Mouse (Mus musculus) adrenal gland, postnatal 4 days (tissue): ENCODE results near the gene Capn8. TPM values are rescaled to one million over a fixed set of nuclear protein-coding genes. Genes with fewer than 3 reads are reported as not detected.

ENCODE experiments used
- DNase-seq, 2 experiments: peaks; one replicate each; pipeline ENCODE4 v3.0.0; 2021 to 2022; ENCODE audit warnings: low spot score in 2 of 2, mixed read lengths in 2 of 2
- total RNA-seq, 2 experiments: library from RNA; stranded (reverse); gene quantifications; 2 replicates each; pipeline ENCODE4 v1.2.3; 2021

The Capn8 gene
- total RNA-seq, 2 experiments from 2014 or later, result 0.11 TPM; not detected in 1

DNA sequence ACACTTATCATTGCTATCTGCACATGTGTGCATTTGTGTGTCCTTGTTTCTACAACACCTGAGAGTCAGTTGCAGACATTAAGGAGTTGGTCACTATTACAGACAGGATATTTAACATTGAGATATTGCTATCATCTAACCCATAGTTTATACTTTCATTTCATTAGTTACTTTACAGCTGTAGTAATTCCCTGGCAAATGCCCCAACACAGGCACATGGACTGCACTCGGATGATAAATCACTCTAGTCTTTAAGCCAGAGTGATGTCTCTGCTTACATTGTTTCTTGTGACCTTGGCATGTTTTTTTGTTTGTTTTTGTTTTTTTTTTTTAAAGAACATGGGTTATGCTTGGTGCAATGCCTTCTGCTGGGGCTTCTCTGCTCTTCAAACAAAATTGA, 20.9 kb upstream of the Capn8 start:
- DNase-seq, result no peak

DNA sequence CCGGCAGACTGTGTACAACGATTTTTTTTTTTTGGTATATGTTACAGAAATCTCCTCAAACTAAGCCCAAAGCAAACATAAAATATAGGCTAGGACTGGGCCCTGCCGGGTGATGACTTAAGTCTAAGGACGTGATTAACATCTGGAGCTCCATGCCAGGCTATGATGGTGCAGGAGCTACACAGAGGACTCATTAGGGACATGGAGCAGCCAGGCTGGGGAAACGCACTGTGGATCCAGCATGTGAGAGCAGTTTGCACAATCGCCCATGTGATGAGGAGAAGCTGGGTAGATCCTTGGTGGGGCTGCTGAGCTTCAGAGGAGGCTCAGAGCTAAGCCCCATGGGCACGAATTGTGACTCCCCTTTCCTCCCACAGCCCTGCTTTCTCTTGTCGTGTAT, 14.0 kb upstream of the Capn8 start:
- no peak for DNase-seq

DNA sequence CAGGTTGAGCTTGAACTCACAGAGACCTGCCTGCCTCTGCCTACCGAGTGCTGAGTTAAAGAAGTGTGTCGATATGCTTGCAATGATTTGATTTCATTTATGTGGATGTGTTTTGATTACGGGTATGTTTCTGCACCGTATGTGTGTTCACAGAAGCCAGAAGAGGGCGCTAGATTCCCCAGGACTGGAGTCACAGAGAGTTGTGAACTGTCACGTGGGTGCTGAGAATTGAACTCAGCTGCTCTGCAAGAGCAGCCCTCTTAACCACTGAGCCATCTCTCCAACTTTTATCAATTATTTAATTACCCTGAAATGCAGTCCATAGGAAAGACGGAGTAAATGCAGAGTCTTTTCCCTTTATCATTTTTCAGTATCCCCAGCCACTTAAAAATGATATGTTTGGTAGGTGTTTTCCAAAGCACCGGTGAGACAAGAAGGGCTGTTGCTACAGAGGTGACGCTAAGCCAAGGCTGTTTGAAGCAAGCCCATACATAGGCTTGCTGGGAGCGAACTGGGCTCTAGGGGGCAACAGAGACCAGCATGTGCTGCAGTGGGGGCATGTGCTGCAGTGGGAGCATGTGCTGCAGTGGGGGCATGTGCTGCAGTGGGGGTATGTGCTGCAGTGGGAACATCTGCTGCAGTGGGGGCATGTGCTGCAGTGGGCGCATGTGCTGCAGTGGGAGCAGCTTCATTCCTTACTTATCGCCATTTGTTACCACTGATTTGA, 11.0 kb upstream of the Capn8 start:
- peak in 1 of 2 experiments; percentile 28 for DNase-seq

GRCm38 (mm10) chr1:182558271-182558670, 6.5 kb upstream of the Capn8 start:
- DNase-seq, result no peak

GRCm38 (mm10) chr1:182559530-182559929, 5.3 kb upstream of the Capn8 start:
- DNase-seq, result no peak

DNA sequence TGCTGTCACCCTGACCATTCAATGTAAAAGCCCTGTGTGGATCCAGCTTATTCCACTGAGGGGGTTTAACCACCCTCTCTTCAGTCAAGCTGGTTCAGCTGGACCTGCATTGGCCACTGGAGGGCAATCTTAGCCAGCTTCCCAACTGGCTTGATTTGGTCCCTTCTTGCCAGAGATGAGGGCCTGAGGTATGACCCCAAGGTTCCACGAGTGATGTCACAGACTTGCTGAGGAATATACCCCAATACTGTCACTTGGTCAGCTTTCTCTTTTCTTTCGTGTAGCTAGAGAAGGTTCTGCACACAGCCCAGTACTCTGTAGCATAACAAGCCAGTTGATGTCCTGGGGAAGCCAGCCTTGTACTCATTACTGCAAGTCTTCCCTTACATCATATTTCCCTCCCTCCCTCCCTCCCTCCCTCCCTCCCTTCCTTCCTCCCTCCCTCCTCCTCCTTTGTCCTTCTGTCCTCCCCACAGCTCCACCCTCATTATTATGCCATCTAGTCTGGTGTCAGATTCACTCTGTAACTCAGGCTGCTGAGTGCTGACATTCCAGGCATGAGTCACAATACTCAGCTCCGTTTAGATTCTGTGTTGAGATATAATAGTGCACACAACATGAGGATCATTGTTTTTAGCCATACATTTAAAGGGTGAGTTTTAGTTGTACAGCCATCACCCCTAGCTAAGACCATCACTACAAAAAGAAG, 4.3 kb upstream of the Capn8 start:
- peak in 1 of 2 experiments; percentile 25 for DNase-seq

DNA sequence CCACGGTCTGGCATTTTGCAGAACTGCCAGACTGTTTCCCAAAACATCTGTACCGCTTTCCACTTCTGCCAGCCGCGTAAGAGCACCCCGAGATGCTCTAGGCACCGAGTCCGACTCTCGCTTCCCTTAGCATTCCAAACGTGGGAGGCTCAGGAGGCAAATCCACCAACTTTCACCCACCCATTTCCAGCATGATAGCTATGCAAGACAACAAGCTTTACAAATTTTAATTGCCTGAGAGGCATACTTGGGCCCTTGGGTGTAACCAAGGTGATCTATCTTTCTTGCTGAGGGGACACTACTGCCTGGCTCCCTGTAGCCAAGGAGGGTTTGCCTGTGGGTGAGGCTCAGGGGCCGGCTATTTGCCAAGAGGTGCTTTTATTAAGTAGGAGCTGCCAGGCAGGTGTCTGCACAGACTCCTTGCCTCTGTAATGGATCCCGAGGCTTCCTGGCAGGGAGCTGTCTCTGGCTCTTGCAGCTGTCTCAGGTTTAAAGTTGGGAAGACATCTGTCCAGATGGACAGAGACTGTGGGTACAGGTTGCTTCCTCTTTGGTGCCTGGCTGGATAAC, 2.8 kb upstream of the Capn8 start:
- no peak for DNase-seq

GRCm38 (mm10) chr1:182562576-182563370, 2.0 kb upstream of the Capn8 start:
- DNase-seq, result no peak

DNA sequence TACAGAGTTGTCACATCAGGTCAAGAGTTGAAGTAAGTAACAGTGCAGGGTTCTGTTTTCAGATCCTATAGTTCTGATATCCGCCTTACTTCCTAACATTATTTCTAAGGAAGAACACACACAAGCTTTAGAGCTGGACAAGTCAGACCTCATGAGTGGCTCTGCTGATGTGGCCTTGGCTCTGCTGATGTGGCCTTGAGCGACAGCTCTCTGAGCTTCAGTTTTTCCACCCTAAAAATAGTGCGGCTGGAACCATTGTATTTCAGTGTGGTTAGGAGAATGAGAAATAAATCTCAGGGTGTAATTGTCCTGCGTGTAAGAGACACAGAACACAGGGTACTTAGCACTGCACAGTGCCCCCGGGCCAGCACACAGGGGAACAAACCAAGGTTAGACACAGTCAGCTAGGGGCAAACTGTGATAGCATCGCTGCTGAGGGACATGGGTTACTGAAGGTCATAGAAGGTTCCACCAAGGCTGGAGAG, 586 bp downstream of the Capn8 start:
- DNase-seq, result no peak

DNA sequence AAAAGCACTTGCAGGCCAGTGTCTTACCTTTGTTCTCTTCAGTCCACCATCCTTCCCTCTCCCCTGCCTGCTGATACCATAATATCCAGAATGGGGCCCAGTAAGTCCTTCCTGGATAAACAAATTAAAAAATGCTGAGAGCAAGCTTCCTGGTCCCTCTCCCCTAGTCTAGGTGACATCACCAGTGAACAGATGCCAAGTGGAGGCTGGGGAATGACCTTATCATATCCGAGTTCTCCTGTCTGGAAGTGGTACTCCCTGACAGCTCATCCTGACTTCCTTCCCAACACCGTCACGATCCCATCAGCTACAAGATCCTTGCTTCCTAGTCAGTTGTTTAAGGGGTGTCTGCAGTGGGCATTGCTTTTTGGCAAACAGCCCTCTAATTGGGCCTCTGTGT, 6.3 kb downstream of the Capn8 start:
- DNase-seq, result no peak

DNA sequence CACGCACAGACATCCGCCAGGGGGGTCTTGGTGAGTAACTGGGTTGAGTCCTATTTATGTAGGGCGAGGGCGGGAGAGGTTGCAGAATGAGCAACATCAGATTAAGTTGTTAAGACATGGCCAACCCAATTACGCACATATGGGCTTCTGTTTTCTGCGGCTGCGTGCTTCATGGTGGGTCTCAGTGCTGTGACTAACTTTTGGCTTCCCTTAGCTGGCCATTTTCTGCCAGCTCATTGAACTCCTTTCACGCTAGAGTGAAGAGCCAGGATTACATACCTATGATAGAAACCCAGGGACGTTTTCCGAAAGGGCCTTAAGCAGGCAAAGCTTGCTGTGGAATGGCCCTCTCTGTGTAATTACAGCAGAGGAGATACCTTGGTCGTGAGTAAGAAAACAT, 7.2 kb downstream of the Capn8 start:
- DNase-seq, result no peak

- no peak for DNase-seq
Observed at GRCm38 (mm10) chr1:182573856-182574665, 9.3 kb downstream of the Capn8 start.

DNA sequence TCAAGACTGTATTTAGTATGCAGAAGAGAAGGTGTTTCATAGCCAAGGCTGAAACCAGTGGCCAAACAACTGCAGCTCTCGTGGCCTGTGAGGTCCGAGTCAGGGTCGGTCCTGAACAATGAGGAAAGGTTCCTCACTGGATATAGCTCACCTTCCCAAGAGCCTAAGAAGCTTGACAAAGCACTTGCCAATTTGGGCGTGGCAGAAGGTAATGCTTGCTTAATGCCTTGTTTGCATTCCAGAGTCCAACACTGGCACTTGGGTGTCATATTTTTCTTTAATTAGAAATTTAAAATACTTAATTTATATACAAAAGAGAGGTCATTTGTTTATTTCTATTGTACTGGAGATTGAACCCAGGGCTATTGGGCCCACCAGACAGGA, 9.9 kb downstream of the Capn8 start:
- DNase-seq, result no peak

- DNase-seq, result no peak
Observed at GRCm38 (mm10) chr1:182584169-182584568, 19.4 kb downstream of the Capn8 start.

DNA sequence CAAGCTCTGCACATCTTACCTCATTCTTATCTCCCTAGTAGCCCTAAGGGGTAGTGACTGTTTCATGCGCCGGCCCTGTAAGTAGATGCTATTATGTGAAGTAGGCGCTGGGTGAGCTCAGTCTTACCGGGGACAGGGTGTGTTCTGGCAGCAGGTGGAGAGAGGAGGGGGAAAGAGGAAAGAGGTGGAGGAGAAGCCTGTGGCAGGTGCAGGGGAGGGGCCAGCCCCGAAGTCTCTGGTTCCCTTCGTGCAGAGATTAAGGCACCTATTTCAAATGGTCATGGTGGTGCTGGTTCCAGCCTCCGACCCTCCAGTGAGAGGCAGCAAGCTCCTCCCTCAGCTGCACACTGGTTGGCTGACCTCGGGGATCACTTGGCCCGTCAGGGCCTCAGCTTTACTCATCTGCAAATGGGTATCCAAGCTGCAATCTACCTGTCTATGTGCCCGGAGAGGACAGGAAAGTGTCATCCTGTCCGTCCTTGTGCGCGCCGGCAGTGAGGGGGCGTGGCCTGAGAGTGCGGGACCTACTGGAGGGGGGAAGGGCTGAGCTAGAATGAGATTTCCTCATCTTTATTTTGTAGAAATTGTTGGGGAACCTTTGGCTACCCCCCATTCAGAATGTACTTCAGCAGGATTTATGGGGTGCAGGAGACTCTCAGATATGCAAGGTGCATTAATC, 20.5 kb downstream of the Capn8 start:
- DNase-seq, result no peak

DNA sequence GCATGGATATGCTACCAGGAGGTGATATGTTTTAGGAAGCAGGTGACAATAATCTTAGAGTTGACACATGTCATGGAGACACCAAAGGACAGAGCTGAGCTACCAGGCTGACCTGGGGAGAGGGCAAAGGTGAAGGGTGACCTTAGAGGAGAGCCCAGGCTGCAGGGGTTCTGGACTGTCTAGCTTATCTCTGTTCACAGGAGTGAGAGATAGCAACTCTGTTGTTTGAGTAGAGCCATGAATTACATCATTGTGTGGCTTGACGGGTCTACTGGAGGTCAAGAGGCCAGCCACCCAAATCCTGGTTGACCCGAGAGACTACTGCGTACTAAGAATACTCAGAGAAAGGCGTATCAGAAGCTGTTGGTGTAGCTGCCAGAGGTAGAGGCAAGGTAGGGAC, 22.9 kb downstream of the Capn8 start:
- DNase-seq, result no peak

GRCm38 (mm10) chr1:182591491-182591890, 26.7 kb downstream of the Capn8 start:
- DNase-seq, result no peak

- DNase-seq, result no peak
Observed at GRCm38 (mm10) chr1:182592436-182592835, 27.6 kb downstream of the Capn8 start.

GRCm38 (mm10) chr1:182605330-182606150, 40.7 kb downstream of the Capn8 start:
- DNase-seq, result no peak
